Mouse (Mus musculus) cerebellum, adult 2 months (tissue): ENCODE measurements at regions not wholly inside any gene's neighbourhood (a gene's known extent, or its start where the extent isn't known, plus 50 kb on each side); places are given as distances from the start of the nearest gene placed in this dataset.

Experiments used
- CTCF ChIP-seq: fragments of 200-500 bp; IDR thresholded peaks from 2 replicates; pipeline ENCODE4 v1.5.1; 2011; ENCODE audit warnings: low read depth, mild to moderate bottlenecking, control low read depth, low read length, moderate library complexity, borderline replicate concordance; ENCODE audit not compliant: insufficient read depth
- POLR2A ChIP-seq: fragments of 200-500 bp; IDR thresholded peaks from 2 replicates; pipeline ENCODE4 v1.6.1; 2011; ENCODE audit warnings: low read length, control low read depth, borderline replicate concordance; ENCODE audit not compliant: insufficient read depth

- TF ChIP-seq CTCF (no peak), POLR2A (no peak)
Measured at GRCm38 (mm10) chr7:69396868-69397267, 647.8 kb upstream of the Arrdc4 start.
